12 mouse cellular contexts compared by ENCODE assay signal in the genomic region with DNA sequence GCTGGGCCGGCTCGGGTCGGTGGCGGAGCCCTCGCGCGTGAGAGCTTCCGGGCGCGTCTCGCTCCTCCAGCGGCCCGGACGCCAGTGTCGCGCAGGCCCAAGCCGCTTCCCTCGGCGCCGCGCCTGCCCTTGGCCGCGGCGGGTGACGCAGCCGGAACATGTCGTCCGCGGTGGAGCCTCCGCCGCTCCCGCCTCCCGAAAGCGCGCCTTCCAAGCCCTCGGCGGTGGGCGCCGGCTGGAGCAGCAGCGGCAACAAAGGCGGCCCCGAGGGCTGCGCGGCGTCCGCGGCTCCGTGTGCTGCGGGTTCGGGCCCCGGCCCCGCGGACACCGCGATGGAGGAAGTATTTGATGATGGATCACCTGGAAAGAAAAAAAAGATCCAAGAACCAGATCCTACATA. TPM values are rescaled to one million over a fixed set of nuclear protein-coding genes. Genes with fewer than 3 reads are reported as not detected.
A peak's percentile ranks its signal among the peaks of the same experiment; 100 is the strongest.
DNase-seq lines count a peak whose midpoint lies in the region; ATAC-seq lines count a peak whose summit lies in the region.
"Not testable (repeated sequence)": the region's sequence is repeated elsewhere in the genome, so short reads cannot be mapped to it uniquely, and the experiment has no call there.
"Had no signal": no experiment of that assay in that cellular context is flagged by ENCODE, and none has a peak within 500 bp of the region (broad histone marks: within the 10 kb centered on the region; RNA-seq: fewer than 3 reads in every experiment).

No protein-coding gene starts in this region.

- H3K27me3 ChIP-seq in embryonic facial prominence, embryonic 11.5 days (ENCODE audit: control insufficient read depth, insufficient read depth, low read length); heart, embryonic 11.5 days (ENCODE audit: control insufficient read depth, insufficient read depth, low read length); hindbrain, embryonic 15.5 days; limb, embryonic 10.5 days (ENCODE audit: low read depth, poor library complexity, severe bottlenecking); lung, embryonic 15.5 days; neural tube, embryonic 14.5 days (ENCODE audit: control insufficient read depth, insufficient read depth, low read length): not testable (repeated sequence)

- H3K4me2 ChIP-seq in embryonic facial prominence, embryonic 11.5 days (ENCODE audit: low read depth, low read length), result peak overlapping the region; percentile 30
- H3K4me2 ChIP-seq in heart, embryonic 11.5 days, result peak overlapping the region; percentile 61
- peak overlapping the region; percentile 45 for H3K4me2 ChIP-seq in hindbrain, embryonic 15.5 days
- not testable (repeated sequence) for H3K4me2 ChIP-seq in lung, embryonic 15.5 days
- H3K4me2 ChIP-seq in neural tube, embryonic 14.5 days (ENCODE audit: low read depth, low read length), result 0 out of 2 replicates have a peak overlapping the region, but pooled peaks have one; percentile 14

- peak overlapping the region; percentile 90 for H3K27ac ChIP-seq in ES-E14 (ENCODE audit: insufficient read depth, low read depth, low read length, poor library complexity, severe bottlenecking)
- H3K27ac ChIP-seq in embryonic facial prominence, embryonic 11.5 days (replicated peaks; ENCODE audit: low read depth, low read length); heart, embryonic 11.5 days (ENCODE audit: low read depth, low read length); hindbrain, embryonic 15.5 days (replicated peaks); limb, embryonic 10.5 days; lung, embryonic 15.5 days; neural tube, embryonic 14.5 days (ENCODE audit: low read depth, low read length): not testable (repeated sequence)

- peaks cover 11% of the 10 kb centered on the region for H3K9me3 ChIP-seq in ES-E14 (ENCODE audit: control insufficient read depth, insufficient read depth, low read depth, low read length)
- not testable (repeated sequence) for H3K9me3 ChIP-seq in embryonic facial prominence, embryonic 11.5 days (replicated peaks; ENCODE audit: control insufficient read depth, low read length); heart, embryonic 11.5 days (replicated peaks; ENCODE audit: control insufficient read depth, low read length); neural tube, embryonic 14.5 days (ENCODE audit: control insufficient read depth, low read length)
- H3K9me3 ChIP-seq in hindbrain, embryonic 15.5 days, result peaks cover 14% of the 10 kb centered on the region
- H3K9me3 ChIP-seq in limb, embryonic 10.5 days (replicated peaks), result peaks cover 14% of the 10 kb centered on the region; the same call in 1 of the 2 replicates
- H3K9me3 ChIP-seq in lung, embryonic 15.5 days, result peaks cover 13% of the 10 kb centered on the region; the same call in 1 of the 2 replicates

- 16% methylated on average over 55 of the region's 55 CpGs for whole genome bisulfite sequencing in embryonic facial prominence, embryonic 11.5 days
- WGBS in heart, embryonic 11.5 days (ENCODE audit: insufficient replicate concordance), result 16% methylated on average over 55 of the region's 55 CpGs
- WGBS in hindbrain, embryonic 15.5 days, result 19% methylated on average over 55 of the region's 55 CpGs
- WGBS in limb, embryonic 10.5 days, result 22% methylated on average over 55 of the region's 55 CpGs
- 20% methylated on average over 55 of the region's 55 CpGs for WGBS in lung, embryonic 15.5 days
- 20% methylated on average over 48 of the region's 55 CpGs for WGBS in neural tube, embryonic 14.5 days

- H3K36me3 ChIP-seq in ES-E14 (ENCODE audit: control insufficient read depth, insufficient read depth, low read length, poor library complexity, severe bottlenecking); embryonic facial prominence, embryonic 11.5 days (replicated peaks; ENCODE audit: control insufficient read depth, insufficient read depth, low read depth, low read length); heart, embryonic 11.5 days (ENCODE audit: control insufficient read depth, insufficient read depth, low read length); hindbrain, embryonic 15.5 days; limb, embryonic 10.5 days; lung, embryonic 15.5 days; neural tube, embryonic 14.5 days (ENCODE audit: control insufficient read depth, insufficient read depth, low read length): not testable (repeated sequence)

- not testable (repeated sequence) for DNase-seq in ES-E14 (ENCODE audit: low read depth, low spot score); embryonic facial prominence, embryonic 11.5 days (ENCODE audit: low spot score)
- DNase-seq in limb, embryonic 10.5 days (ENCODE audit: low spot score), result peak; percentile 39
- DNase-seq in urinary bladder, adult 2 months (ENCODE audit: low spot score), result peak; percentile 30

- peak overlapping the region; percentile 90 for H3K9ac ChIP-seq in ES-E14 (ENCODE audit: insufficient read depth, low read depth, low read length, poor library complexity, severe bottlenecking)
- not testable (repeated sequence) for H3K9ac ChIP-seq in embryonic facial prominence, embryonic 11.5 days (replicated peaks; ENCODE audit: low read length); hindbrain, embryonic 15.5 days; lung, embryonic 15.5 days; neural tube, embryonic 14.5 days (replicated peaks; ENCODE audit: low read depth, low read length)
- H3K9ac ChIP-seq in heart, embryonic 11.5 days (ENCODE audit: low read depth, low read length), result 0 out of 2 replicates have a peak overlapping the region, but pooled peaks have one; percentile 56

- not testable (repeated sequence) for ATAC-seq in embryonic facial prominence, embryonic 11.5 days (replicated peaks; ENCODE audit: insufficient number of reproducible peaks, low FRiP score, low TSS enrichment, low read depth); heart, embryonic 11.5 days (replicated peaks; ENCODE audit: insufficient number of reproducible peaks, low FRiP score, low TSS enrichment); hindbrain, embryonic 15.5 days (ENCODE audit: low FRiP score, low read depth); lung, embryonic 15.5 days (ENCODE audit: borderline replicate concordance, extremely low read depth, low FRiP score, low TSS enrichment); neural tube, embryonic 14.5 days (ENCODE audit: low read depth)

- H3K4me3 ChIP-seq in ES-E14 (ENCODE audit: insufficient read depth in 1 of 2, low read depth in 1 of 2, low read length in 2 of 2, poor library complexity in 1 of 2, severe bottlenecking in 1 of 2), result peak overlapping the region; percentile 57 to 83
- H3K4me3 ChIP-seq in embryonic facial prominence, embryonic 11.5 days (ENCODE audit: low read depth, low read length), result not testable (repeated sequence)
- H3K4me3 ChIP-seq in heart, embryonic 11.5 days (ENCODE audit: low read depth, low read length), result peak overlapping the region; percentile 38
- peak overlapping the region; percentile 21; the same call in 1 of the 2 replicates for H3K4me3 ChIP-seq in hindbrain, embryonic 15.5 days
- peak overlapping the region; percentile 42 for H3K4me3 ChIP-seq in limb, embryonic 10.5 days
- H3K4me3 ChIP-seq in lung, embryonic 15.5 days, result 0 out of 2 replicates have a peak overlapping the region, but pooled peaks have one; percentile 7
- H3K4me3 ChIP-seq in neural tube, embryonic 14.5 days (ENCODE audit: low read depth, low read length), result peak overlapping the region; percentile 20; the same call in 1 of the 2 replicates

- H3K4me1 ChIP-seq in ES-E14 (ENCODE audit: control insufficient read depth in 2 of 2, insufficient read depth in 2 of 2, low read length in 2 of 2, poor library complexity in 1 of 2); embryonic facial prominence, embryonic 11.5 days (ENCODE audit: control insufficient read depth, insufficient read depth, low read length); heart, embryonic 11.5 days (ENCODE audit: control insufficient read depth, insufficient read depth, low read length); hindbrain, embryonic 15.5 days (replicated peaks); limb, embryonic 10.5 days; lung, embryonic 15.5 days; neural tube, embryonic 14.5 days (ENCODE audit: control insufficient read depth, insufficient read depth, low read length): not testable (repeated sequence)

- in situ Hi-C loops in ES-E14 (cut with MboI; ENCODE audit: low sequenced_read_pairs in 2 of 2, unreplicated experiment in 2 of 2), result not testable (repeated sequence)

RNA-seq across cellular contexts. Expression of gene Zfp987, which starts 29.5 kb away (rescaled TPM):
- 61.8 and 64.7 TPM in 2 replicates for total RNA-seq in ES-E14 (2012; rRNA removed)
- 0.10 TPM in 1 of 2 replicates, not detected in the other for polyA plus RNA-seq in embryonic facial prominence, embryonic 11.5 days (2014; fragmentation: Nextera tagmentation; extraction: Ambion mirVana)
- 0.11 and 0.17 TPM in 2 replicates for polyA plus RNA-seq in heart, embryonic 11.5 days (2014; fragmentation: Nextera tagmentation; extraction: Ambion mirVana)
- 0.18 TPM in 1 of 2 replicates, not detected in the other for polyA plus RNA-seq in hindbrain, embryonic 15.5 days (2015; fragmentation: Nextera tagmentation; extraction: Ambion mirVana)
- polyA plus RNA-seq in limb, embryonic 10.5 days (2016; fragmentation: Nextera tagmentation; extraction: Ambion mirVana), result 0.09 TPM in 2 replicates
- polyA plus RNA-seq in lung, embryonic 15.5 days (2015; fragmentation: Nextera tagmentation; extraction: Ambion mirVana), result 0.06 and 0.10 TPM in 2 replicates
- 0.15 and 0.21 TPM in 2 replicates for polyA plus RNA-seq in neural tube, embryonic 14.5 days (2014; fragmentation: Nextera tagmentation; extraction: Ambion mirVana)
- 0.12 and 0.17 TPM in 2 replicates for polyA plus RNA-seq in urinary bladder, adult 2 months (2012; rRNA removed)
- total RNA-seq: gastrocnemius, adult 18-20 months; heart, adult 8-10 months; layer of hippocampus, adult 8-10 months had no signal
- polyA plus RNA-seq: midbrain, embryonic 14.5 days had no signal
